Mouse (Mus musculus) stomach, embryonic 14.5 days (tissue): Measurements from ENCODE around the gene Cept1. TPM values are rescaled to one million over a fixed set of nuclear protein-coding genes. Genes with fewer than 3 reads are reported as not detected.

Experiments
- ATAC-seq: fragments of 200-750 bp; cut with Nextera tagmentation; 2 replicates; pipeline ENCODE4 v1.8.0; 2017; ENCODE audit warnings: low read depth, moderate TSS enrichment; ENCODE audit not compliant: insufficient number of reproducible peaks, insufficient read depth, low FRiP score
- H3K27ac ChIP-seq: fragments of 300-500 bp; sonication (generic); 2 replicates; pipeline ENCODE4 v1.5.1; 2014; ENCODE audit warnings: mild to moderate bottlenecking, low read length, moderate library complexity, mixed read lengths
- H3K27me3 ChIP-seq: fragments of 300-500 bp; sonication (generic); 2 replicates; pipeline ENCODE4 v1.6.1; 2014; ENCODE audit warnings: low read length, control low read depth, mixed read lengths; ENCODE audit not compliant: control insufficient read depth, insufficient read depth
- H3K36me3 ChIP-seq: fragments of 300-500 bp; sonication (generic); 2 replicates; pipeline ENCODE4 v1.6.1; 2014; ENCODE audit warnings: mild to moderate bottlenecking, control low read depth, low read length, moderate library complexity, mixed read lengths; ENCODE audit not compliant: control insufficient read depth, insufficient read depth
- H3K4me1 ChIP-seq: fragments of 300-500 bp; sonication (generic); 2 replicates; pipeline ENCODE4 v1.6.1; 2014; ENCODE audit warnings: low read length, control low read depth, mixed read lengths; ENCODE audit not compliant: control insufficient read depth, insufficient read depth
- H3K4me2 ChIP-seq: fragments of 300-500 bp; sonication (generic); replicated peaks from 2 replicates; pipeline ENCODE4 v1.6.1; 2014; ENCODE audit warnings: low read depth, low read length, control low read depth
- H3K4me3 ChIP-seq: fragments of 300-500 bp; sonication (generic); 2 replicates; pipeline ENCODE4 v1.5.1; 2014; ENCODE audit warnings: low read depth, low read length, control low read depth
- H3K9ac ChIP-seq: fragments of 300-500 bp; sonication (generic); replicated peaks from 2 replicates; pipeline ENCODE4 v1.6.1; 2014; ENCODE audit warnings: low read depth, mild to moderate bottlenecking, control low read depth, low read length, moderate library complexity, mixed read lengths
- H3K9me3 ChIP-seq: fragments of 300-500 bp; sonication (generic); 2 replicates; pipeline ENCODE4 v1.6.1; 2016; ENCODE audit warnings: low read depth, low read length, control low read depth; ENCODE audit not compliant: control insufficient read depth
- WGBS: fragments of 180-500 bp; shearing (Covaris S2); extraction: QIAGEN DNeasy Blood & Tissue Kit; methylation state at CpG from one replicate; pipeline ENCODE4 v1.1.7; 2014; 5-methylcytosine and 5-hydroxymethylcytosine counted together
- polyA plus RNA-seq: library from polyadenylated mRNA; unstranded; fragments of >200 nt; fragmentation: Nextera tagmentation; extraction: Ambion mirVana; gene quantifications from 2 replicates; pipeline ENCODE4 v1.2.1, GENCODE M21; 2014

Gene Cept1
- polyA plus RNA-seq, 1 experiment from 2014 or later: 65.1 TPM

DNA sequence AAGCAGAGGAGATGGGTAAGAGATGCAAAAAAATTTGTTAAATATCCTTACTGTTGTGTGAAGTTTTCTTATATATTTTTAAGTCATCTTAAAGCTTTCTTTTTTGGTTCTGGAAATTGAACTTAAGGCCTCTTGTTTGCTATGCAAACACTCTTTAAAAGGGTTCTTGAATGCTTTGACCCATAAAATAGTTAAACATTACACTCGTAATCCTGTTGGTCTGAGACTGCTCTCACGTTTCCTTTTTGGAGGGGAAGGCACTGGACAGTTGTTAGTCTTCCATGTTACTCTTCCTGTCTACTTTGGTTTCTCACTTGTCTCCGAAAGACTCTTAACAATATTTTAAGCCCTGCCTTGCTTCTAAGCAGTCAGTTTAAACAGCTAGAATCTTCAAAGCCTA, 1.4 kb upstream of the Cept1 start:
- 19% methylated on average over 3 of the region's 3 CpGs for WGBS
- H3K4me1 ChIP-seq: 0 out of 2 replicates have a peak, but pooled peaks cover 7% of the 10 kb centered on the region

DNA sequence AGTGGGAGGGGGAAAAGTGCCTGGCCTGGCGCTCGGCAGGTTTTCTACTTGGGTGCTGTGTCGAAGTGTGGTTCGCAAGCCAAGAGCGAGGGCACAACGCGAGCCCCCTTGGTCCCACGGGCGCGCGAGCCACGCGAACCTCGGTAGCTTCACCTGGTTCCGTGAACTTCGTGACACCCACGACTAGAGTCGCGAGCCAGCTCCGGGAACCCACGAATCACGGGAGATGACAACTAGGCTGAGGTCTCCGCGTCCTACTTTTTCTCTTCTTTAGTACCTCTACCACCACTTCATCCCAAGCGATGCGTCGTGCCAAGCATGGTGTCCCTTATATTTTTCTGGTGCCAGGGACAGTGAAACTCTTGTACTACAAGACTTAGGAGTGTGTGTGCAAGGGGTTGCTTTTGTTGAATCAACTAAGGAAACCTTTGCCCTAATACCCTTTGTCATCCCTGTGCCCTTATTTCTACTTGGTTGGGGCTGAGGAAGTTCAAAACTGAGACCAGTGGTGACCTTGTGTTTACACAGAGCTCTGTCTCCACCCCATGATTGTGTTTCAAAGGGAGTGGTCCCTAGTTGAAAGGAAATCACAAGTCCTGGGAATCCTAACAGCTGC, 430 bp upstream of the Cept1 start:
- Histone ChIP-seq H3K4me1 (0 out of 2 replicates have a peak, but pooled peaks cover 7% of the 10 kb centered on the region), H3K9me3 (no peaks in the 10 kb centered on the region), H3K27me3 (no peaks in the 10 kb centered on the region), H3K4me2 (peak overlapping the region; percentile 61), H3K36me3 (peaks cover 7% of the 10 kb centered on the region; the same call in 1 of the 2 replicates), H3K9ac (peak overlapping the region; percentile 33), H3K27ac (peak overlapping the region; percentile 97), H3K4me3 (peak overlapping the region; percentile 91)
- peak; percentile 35; the same call in 1 of the 2 replicates for ATAC-seq
- under 1% methylated on average over 27 of the region's 27 CpGs for WGBS

More for the DNA sequence above, 1.4 kb upstream of the Cept1 start:
- peak overlapping the region; percentile 91; the same call in 1 of the 2 replicates for H3K4me3 ChIP-seq
- ATAC-seq: no peak
- no peaks in the 10 kb centered on the region for H3K9me3 ChIP-seq
- no peak overlapping the region for H3K27ac ChIP-seq
- H3K36me3 ChIP-seq: peaks cover 15% of the 10 kb centered on the region; the same call in 1 of the 2 replicates
- H3K27me3 ChIP-seq: no peaks in the 10 kb centered on the region
- peak overlapping the region; percentile 61 for H3K4me2 ChIP-seq
- 0 out of 2 replicates have a peak overlapping the region, but pooled peaks have one; percentile 33 for H3K9ac ChIP-seq

DNA sequence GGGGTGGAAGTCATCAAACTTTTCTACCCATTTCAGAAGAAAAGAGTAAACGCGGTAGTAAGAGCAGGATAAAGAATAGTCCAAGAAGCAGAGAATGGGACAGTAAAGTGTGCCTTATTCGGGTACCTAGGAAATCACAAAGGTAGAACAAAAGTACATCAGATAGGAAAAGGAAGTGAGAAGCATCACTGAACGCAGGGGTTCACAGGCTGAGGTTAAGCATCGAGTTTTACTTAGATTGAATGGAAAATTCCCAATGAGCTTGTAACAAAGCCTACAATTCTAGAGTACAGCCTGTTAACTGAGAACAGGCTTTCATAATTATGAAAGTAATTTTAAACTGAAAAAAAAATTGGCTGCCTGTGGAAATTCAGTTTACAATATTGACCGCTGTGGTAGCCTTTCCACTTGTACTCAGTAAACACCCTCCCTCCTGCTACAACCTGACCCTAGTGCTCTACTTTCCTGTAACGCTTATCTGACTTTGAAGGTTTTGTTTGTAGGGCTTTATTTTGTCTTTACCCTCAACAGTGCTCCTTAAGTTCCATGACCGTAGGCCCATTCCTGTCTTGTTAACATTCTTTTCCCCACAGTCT, 2.8 kb downstream of the Cept1 start:
- Histone ChIP-seq H3K4me1 (0 out of 2 replicates have a peak, but pooled peaks cover 7% of the 10 kb centered on the region), H3K4me2 (no peak overlapping the region), H3K9me3 (no peaks in the 10 kb centered on the region), H3K27me3 (no peaks in the 10 kb centered on the region), H3K9ac (no peak overlapping the region), H3K27ac (no peak overlapping the region), H3K36me3 (no peaks in the 10 kb centered on the region), H3K4me3 (no peak overlapping the region)
- 78% methylated on average over 8 of the region's 8 CpGs for WGBS
- ATAC-seq: no peak

DNA sequence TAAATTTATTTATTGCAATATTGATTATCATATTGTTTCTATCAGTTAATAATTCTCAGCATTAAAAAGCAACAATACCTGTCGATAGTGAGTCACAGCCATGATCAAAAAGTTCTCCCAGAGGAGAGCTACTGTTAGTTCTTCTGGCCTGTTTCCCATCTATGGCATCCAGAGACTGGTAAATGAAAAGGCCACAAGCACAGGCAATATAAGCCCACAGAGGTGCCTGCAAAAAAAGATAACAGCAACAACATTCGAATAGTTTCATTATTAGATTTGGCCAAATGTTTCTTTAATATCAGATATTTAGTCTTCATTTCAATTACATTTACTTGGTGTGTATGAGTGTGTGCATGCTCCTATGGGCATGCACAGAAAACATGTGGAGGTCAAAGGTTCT, 14.3 kb downstream of the Cept1 start:
- 89% methylated on average over 2 of the region's 2 CpGs for WGBS
- Histone ChIP-seq H3K4me1 (no peaks in the 10 kb centered on the region), H3K27ac (no peak overlapping the region), H3K27me3 (no peaks in the 10 kb centered on the region), H3K9me3 (no peaks in the 10 kb centered on the region), H3K36me3 (peaks cover 5% of the 10 kb centered on the region; the same call in 1 of the 2 replicates), H3K4me2 (no peak overlapping the region), H3K4me3 (no peak overlapping the region), H3K9ac (no peak overlapping the region)
- ATAC-seq: no peak

DNA sequence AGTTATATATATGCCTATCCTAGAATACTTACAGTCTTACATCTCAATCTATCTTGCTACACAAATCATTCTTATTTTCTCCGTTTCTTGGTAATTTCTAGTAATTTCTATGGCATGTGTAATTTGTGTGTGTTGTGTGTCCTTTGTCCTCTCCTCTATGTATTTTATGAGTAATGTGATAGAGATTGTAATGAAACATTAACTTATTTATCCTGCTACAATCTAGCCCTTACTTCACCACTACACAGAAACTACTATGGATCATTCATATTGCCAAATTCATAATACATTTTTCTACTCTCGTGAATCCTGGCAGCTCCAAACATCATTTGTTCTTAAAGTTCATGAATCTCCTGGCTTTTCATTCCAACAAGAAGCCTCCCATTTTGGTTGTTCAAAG, 19.6 kb downstream of the Cept1 start:
- Histone ChIP-seq H3K36me3 (peaks cover 6% of the 10 kb centered on the region; the same call in 1 of the 2 replicates), H3K4me1 (no peaks in the 10 kb centered on the region), H3K4me3 (no peak overlapping the region), H3K9me3 (no peaks in the 10 kb centered on the region), H3K27ac (no peak overlapping the region), H3K27me3 (no peaks in the 10 kb centered on the region), H3K4me2 (no peak overlapping the region), H3K9ac (no peak overlapping the region)
- 84% methylated on average over 2 of the region's 2 CpGs for WGBS
- no peak for ATAC-seq

DNA sequence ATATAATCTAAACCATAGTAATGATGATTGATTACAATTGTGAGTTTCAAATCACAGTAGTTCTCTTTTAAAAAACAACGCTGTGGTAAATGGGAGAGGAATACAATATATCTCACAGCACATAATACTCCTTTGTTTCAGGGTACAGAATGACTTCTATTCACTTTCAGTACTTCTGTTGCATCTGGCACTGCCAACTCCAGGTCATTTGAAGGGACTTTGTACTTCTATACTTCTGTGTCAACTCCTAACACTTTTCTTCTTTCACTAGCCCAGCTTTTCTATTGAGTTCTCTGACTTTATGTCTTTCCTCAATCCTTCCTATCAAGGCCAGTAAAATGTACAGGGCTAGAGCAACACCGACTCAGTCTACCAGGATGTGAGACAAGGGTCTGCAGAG, 21.2 kb downstream of the Cept1 start:
- 91% methylated on average over 2 of the region's 2 CpGs for WGBS
- Histone ChIP-seq H3K4me2 (no peak overlapping the region), H3K9me3 (no peaks in the 10 kb centered on the region), H3K27me3 (no peaks in the 10 kb centered on the region), H3K27ac (no peak overlapping the region), H3K9ac (no peak overlapping the region), H3K4me3 (no peak overlapping the region), H3K36me3 (peaks cover 3% of the 10 kb centered on the region; the same call in 1 of the 2 replicates), H3K4me1 (no peaks in the 10 kb centered on the region)
- ATAC-seq: no peak

DNA sequence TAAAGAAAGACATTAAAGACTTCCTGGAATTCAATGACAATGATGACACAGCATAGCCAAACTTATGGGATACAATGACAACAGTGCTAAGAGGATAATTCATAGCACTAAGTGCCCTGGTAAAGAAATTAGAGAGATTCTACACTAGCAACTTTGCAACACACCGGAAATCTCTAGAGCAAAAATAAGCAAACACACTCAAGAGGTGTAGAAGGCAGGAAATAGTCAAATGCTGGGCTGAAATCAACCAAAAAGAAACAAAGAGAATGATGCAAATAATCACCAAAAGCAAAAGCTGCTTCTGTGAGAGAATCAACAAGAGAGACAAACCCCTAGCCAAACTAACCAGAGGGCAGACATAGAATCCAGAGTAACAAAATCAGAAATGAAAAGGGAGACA, 24.9 kb downstream of the Cept1 start:
- no peak overlapping the region for H3K4me3 ChIP-seq
- no peak overlapping the region for H3K4me2 ChIP-seq
- WGBS: 94% methylated on average over 1 of the region's 1 CpGs
- H3K36me3 ChIP-seq: no peaks in the 10 kb centered on the region
- no peak overlapping the region for H3K27ac ChIP-seq
- H3K4me1 ChIP-seq: no peaks in the 10 kb centered on the region
- no peak overlapping the region for H3K9ac ChIP-seq
- H3K9me3 ChIP-seq: no peaks in the 10 kb centered on the region
- no peaks in the 10 kb centered on the region for H3K27me3 ChIP-seq
- ATAC-seq: no peak

DNA sequence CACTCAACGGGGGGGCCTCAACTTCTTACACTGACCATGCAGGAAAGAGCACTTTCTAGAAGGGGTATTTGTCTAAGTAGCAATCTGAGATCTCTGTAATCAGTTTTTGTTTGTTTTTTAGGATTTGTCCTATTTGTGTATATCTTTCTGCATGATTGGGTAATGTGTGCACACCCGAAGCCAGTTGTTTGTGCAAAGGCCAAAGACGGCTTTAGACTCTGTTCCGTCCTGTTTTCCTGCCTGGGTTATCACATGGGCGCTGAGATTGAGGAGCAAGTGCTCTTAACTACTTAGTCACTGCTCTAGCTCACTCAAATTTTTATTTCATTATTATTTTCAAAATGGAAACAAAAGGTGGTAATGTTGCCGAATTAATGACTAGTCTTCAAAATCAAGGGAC, 32.6 kb downstream of the Cept1 start:
- no peak overlapping the region for H3K4me3 ChIP-seq
- no peak overlapping the region for H3K4me2 ChIP-seq
- no peaks in the 10 kb centered on the region for H3K4me1 ChIP-seq
- H3K9ac ChIP-seq: no peak overlapping the region
- no peaks in the 10 kb centered on the region for H3K9me3 ChIP-seq
- ATAC-seq: no peak
- H3K27me3 ChIP-seq: no peaks in the 10 kb centered on the region
- no peak overlapping the region for H3K27ac ChIP-seq
- H3K36me3 ChIP-seq: no peaks in the 10 kb centered on the region
- 80% methylated on average over 6 of the region's 6 CpGs for WGBS
